Mouse (Mus musculus) liver, embryonic 16.5 days (tissue): ENCODE results near the gene Gm12185. TPM values are rescaled to one million over a fixed set of nuclear protein-coding genes. Genes with fewer than 3 reads are reported as not detected.
"Not testable (repeated sequence)": the region's sequence is repeated elsewhere in the genome, so short reads cannot be mapped to it uniquely, and the experiment has no call there.

Experiments
- ATAC-seq: fragments of 200-750 bp; cut with Nextera tagmentation; 2 replicates; pipeline ENCODE4 v1.8.0; 2017; ENCODE audit warnings: low read depth, mild to moderate bottlenecking, moderate number of reproducible peaks, moderate library complexity
- H3K27ac ChIP-seq: fragments of 300-500 bp; sonication (generic); 2 replicates; pipeline ENCODE4 v1.5.1; 2014; ENCODE audit warnings: mild to moderate bottlenecking, low read length
- H3K27me3 ChIP-seq: fragments of 300-500 bp; sonication (generic); 2 replicates; pipeline ENCODE4 v1.6.1; 2014; ENCODE audit warnings: low read depth, low read length, mixed read lengths; ENCODE audit not compliant: control insufficient read depth, insufficient read depth
- H3K36me3 ChIP-seq: fragments of 300-500 bp; sonication (generic); 2 replicates; pipeline ENCODE4 v1.6.1; 2014; ENCODE audit warnings: mild to moderate bottlenecking; ENCODE audit not compliant: control insufficient read depth, insufficient read depth
- H3K4me1 ChIP-seq: fragments of 300-500 bp; sonication (generic); 2 replicates; pipeline ENCODE4 v1.6.1; 2014; ENCODE audit warnings: low read depth, low read length, mixed read lengths; ENCODE audit not compliant: control insufficient read depth
- H3K4me2 ChIP-seq: fragments of 300-500 bp; sonication (generic); 2 replicates; pipeline ENCODE4 v1.6.1; 2014; ENCODE audit warnings: low read depth, low read length, mixed read lengths
- H3K4me3 ChIP-seq: fragments of 300-500 bp; sonication (generic); 2 replicates; pipeline ENCODE4 v1.5.1; 2014; ENCODE audit warnings: low read depth, mild to moderate bottlenecking, low read length
- H3K9ac ChIP-seq: fragments of 300-500 bp; sonication (generic); 2 replicates; pipeline ENCODE4 v1.6.1; 2014; ENCODE audit warnings: low read depth, low read length
- H3K9me3 ChIP-seq: fragments of 300-500 bp; sonication (generic); replicated peaks from 2 replicates; pipeline ENCODE4 v1.6.1; 2016; ENCODE audit warnings: low read length; ENCODE audit not compliant: control insufficient read depth
- WGBS: fragments of 180-500 bp; shearing (Covaris S2); extraction: QIAGEN DNeasy Blood & Tissue Kit; methylation state at CpG from one replicate; pipeline ENCODE4 v1.1.7; 2014; ENCODE audit not compliant: insufficient replicate concordance; 5-methylcytosine and 5-hydroxymethylcytosine counted together
- polyA plus RNA-seq: library from polyadenylated mRNA; unstranded; fragments of >200 nt; fragmentation: Nextera tagmentation; extraction: Ambion mirVana; gene quantifications from 2 replicates; pipeline ENCODE4 v1.2.1, GENCODE M21; 2015

Gm12185 gene
- polyA plus RNA-seq, 1 experiment from 2014 or later: not detected

DNA sequence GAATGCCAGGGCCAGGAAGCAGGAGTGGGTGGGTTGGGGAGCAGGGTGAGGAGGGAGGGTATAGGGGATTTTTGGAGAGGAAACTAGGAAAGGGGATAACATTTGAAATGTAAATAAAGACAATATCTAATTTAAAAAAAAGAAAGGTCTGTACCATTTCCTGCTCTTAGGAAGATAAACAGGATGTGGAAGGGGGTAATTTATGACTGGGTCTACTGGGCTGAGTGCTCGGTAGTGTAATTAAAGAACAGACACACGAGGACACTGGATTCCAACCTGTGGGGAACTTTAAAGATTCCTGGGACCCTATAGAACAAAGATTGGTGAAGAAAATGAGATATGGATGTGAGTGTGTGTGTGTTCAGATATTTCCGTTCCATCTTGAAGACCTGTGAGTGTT, 9.2 kb downstream of the Gm12185 start:
- H3K27me3 ChIP-seq, H3K4me2 ChIP-seq, H3K27ac ChIP-seq, H3K9me3 ChIP-seq, H3K9ac ChIP-seq, H3K36me3 ChIP-seq, H3K4me1 ChIP-seq, H3K4me3 ChIP-seq, ATAC-seq: not testable (repeated sequence)
- no CpG with 5 or more reads among the region's 3 CpGs for WGBS

DNA sequence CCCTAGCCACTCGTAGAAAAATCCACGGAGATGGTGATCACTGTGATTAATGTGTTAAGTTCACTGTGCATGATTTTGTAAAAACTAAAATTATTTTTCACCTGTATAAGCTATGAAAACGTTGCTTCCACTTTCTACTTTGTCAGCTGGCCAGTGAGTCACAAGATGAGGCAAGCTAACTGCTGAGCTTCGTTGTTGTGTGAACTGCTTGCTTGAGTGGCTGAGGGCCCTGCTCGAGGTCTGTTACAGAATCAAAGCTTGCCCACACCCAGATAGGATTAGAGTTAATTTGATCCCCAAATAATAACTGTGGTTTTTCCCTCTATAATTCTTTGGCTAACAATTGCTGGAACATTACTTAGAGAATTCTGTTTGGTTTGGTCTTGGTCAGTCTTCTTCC, 12.0 kb downstream of the Gm12185 start:
- not testable (repeated sequence) for ATAC-seq, H3K9me3 ChIP-seq, H3K4me1 ChIP-seq, H3K4me2 ChIP-seq, H3K27ac ChIP-seq, H3K9ac ChIP-seq, H3K27me3 ChIP-seq, H3K4me3 ChIP-seq, H3K36me3 ChIP-seq
- WGBS: no CpG with 5 or more reads among the region's 5 CpGs

DNA sequence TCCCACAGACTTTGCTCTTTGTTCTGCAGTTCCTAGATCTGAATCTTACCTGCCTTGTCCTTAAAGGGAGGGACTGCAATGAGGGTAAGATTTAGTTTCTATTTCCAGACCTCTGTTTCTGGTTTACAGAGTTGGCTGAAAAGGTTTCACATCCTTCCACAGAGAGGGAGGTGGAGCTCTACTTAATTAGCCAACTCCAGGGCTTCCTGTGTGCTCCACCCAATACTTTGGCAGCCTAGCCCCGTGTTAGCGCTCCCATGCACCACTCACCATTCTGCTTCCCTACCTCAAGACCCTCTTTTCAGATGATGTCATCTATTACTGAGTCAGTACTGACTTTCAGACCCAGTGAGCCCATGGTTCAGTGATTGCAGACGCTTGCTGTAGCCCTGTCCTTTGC, 12.8 kb downstream of the Gm12185 start, which contains the start of gene 9930111J21Rik1:
Gene 9930111J21Rik1 (minus strand): TSS at position 148 of the 400 bp plus-strand sequence.
- H3K27me3 ChIP-seq, H3K4me1 ChIP-seq, H3K4me2 ChIP-seq, H3K4me3 ChIP-seq, H3K9me3 ChIP-seq, H3K36me3 ChIP-seq, H3K27ac ChIP-seq, H3K9ac ChIP-seq: not testable (repeated sequence)
- no CpG with 5 or more reads among the region's 3 CpGs for WGBS
- peak; percentile 37; the same call in 1 of the 2 replicates for ATAC-seq

DNA sequence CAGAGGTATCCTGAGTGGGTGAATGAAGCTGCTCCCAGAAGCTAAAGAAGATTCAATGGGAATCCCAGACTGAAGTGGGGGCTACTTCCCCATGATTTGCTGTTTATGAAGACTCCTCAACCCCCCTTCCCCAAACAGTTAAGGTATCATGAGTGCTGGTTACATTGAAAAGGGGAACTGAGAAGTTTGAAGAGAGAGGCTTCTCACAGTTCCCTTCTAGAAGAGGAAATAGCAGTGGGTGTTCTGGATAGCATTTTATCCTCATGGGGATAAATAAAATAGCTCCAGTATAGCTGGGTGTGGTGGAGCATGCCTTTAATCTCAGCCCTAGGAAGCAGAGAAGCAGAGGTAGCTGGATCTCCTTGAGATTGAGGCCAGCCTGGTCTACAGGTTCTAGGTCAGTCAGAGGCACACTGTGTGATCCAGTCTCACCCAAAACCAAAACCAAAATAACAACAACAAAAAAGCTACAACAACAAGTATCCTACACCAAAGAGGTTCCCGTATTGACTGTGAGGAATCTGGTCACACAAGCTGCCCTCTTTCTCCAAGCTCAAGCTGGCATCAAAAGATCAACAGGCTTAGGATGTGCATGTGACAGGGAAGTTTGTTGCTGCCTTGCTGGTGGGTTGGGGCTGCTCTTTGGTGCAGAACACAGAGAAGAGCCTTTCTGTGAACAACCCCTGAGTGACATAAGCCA, 13.6 kb downstream of the Gm12185 start, which contains the start of gene Olfr56:
Gene Olfr56 (plus strand): TSS at position 650 of the 700 bp plus-strand sequence.
- not testable (repeated sequence) for H3K27ac ChIP-seq, H3K9me3 ChIP-seq, H3K36me3 ChIP-seq, H3K27me3 ChIP-seq, H3K4me2 ChIP-seq, ATAC-seq, H3K4me3 ChIP-seq, H3K9ac ChIP-seq, H3K4me1 ChIP-seq
- no CpG with 5 or more reads among the region's 1 CpGs for WGBS

DNA sequence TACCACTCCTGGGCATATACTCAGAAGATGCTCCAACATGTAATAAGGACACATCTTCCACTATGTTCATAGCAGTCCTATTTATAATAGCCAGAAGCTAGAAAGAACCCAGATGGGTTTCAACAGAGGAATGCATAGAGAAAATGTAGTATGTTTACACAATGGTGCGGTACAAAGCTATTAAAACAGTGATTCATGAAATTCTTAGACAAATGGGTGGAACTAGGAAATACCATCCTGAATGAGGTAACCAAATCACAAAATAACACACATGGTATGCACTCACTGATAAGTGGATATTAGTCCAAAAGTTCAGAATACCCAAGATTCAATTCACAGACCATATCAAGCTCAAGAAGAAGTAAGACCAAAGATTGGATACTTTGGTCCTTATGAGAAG, 17.3 kb downstream of the Gm12185 start:
- ATAC-seq, H3K4me2 ChIP-seq, H3K4me3 ChIP-seq, H3K9ac ChIP-seq, H3K36me3 ChIP-seq, H3K4me1 ChIP-seq, H3K27me3 ChIP-seq, H3K9me3 ChIP-seq, H3K27ac ChIP-seq: not testable (repeated sequence)
- WGBS: no CpG with 5 or more reads among the region's 1 CpGs

DNA sequence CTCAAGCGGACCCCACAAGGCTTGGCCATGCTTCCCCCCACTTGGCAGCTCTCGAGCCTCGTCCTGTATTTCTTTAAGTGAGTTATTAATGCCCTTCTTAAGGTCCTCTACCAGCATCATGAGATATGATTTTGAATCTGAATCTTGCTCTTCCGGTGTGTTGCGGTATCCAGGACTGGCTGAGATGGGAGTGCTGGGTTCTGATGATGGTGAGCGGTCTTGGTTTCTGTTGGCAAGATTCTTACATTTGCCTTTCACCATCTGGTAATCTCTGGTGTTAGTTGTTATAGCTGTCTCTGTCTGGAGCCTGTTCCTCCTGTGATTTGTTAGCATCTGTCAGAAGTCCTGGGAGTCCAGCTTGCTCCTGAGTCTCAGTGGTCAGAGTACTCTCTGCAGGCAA, 45.9 kb downstream of the Gm12185 start, which contains the start of gene Psme2b:
Gene Psme2b (minus strand): TSS at position 101 of the 400 bp plus-strand sequence.
- not testable (repeated sequence) for H3K9ac ChIP-seq, H3K4me3 ChIP-seq, H3K27me3 ChIP-seq, ATAC-seq, H3K4me1 ChIP-seq, H3K9me3 ChIP-seq, H3K4me2 ChIP-seq, H3K27ac ChIP-seq, H3K36me3 ChIP-seq
- WGBS: 72% methylated on average over 6 of the region's 6 CpGs

DNA sequence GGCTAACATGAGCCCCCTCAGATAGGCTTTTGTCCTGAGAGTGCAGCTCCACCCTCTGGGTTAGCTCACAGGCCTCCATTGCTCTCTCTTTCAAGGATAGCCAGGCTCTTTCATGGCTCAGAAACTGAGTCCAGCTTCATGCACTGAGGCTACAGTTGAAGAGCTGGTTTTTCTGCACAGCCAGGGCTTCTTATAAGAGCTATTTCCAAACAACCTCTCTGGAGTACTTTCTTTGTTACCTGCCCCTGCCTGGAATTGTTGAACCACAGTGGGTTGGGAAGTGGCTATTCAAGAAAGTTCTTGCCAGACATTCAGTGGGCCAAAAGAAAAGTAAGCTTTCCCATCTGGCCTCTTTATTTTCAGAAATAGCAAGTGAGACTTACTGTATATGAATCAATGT, 52.7 kb downstream of the Gm12185 start:
- H3K4me2 ChIP-seq, H3K9ac ChIP-seq, H3K4me3 ChIP-seq, H3K27me3 ChIP-seq, H3K27ac ChIP-seq, H3K36me3 ChIP-seq, H3K4me1 ChIP-seq, H3K9me3 ChIP-seq, ATAC-seq: not testable (repeated sequence)

DNA sequence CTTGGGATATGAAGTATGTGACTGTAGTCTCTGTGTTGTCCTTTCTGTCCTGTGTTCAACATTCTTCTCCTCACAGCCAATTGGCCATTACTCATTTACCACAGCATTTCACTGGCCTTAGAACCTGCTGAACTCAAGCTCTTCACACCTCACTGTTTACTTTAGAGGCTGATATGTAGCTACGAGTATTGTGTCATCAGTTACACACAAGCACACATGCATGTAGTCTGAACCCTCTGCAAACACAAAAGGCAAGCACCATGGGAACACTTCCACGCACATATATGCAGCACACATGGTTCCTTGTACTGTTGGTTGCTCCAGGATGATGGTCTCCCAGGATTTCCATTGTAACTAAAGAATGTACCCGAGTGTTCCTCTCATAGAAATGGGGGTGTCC, 56.7 kb downstream of the Gm12185 start:
- not testable (repeated sequence) for ATAC-seq, H3K9me3 ChIP-seq, H3K36me3 ChIP-seq, H3K27ac ChIP-seq, H3K4me1 ChIP-seq, H3K9ac ChIP-seq, H3K4me3 ChIP-seq, H3K4me2 ChIP-seq, H3K27me3 ChIP-seq
- no CpG with 5 or more reads among the region's 3 CpGs for WGBS

DNA sequence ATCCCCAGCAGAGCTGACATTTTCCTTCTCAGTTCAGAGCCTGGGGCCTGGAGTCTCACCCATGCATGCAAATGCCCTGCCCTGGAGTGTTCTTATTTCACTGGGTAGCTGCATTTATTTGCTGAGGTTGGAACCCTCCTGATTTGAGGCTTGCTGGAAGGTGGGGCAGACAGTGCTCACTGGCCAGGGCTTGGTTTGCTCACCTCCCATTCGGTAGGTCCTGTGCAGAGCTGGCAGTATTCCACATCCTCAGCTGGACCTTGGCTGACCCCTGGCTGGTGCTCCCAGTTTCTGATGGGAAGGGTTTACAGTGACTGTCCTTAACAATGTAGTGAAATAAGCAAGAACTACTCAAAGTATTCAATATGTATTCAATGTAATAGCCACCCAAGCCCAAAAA, 58.1 kb downstream of the Gm12185 start:
- not testable (repeated sequence) for H3K27me3 ChIP-seq, ATAC-seq, H3K4me3 ChIP-seq, H3K36me3 ChIP-seq, H3K4me2 ChIP-seq, H3K27ac ChIP-seq, H3K9ac ChIP-seq, H3K4me1 ChIP-seq, H3K9me3 ChIP-seq
- WGBS: 63% methylated on average over 1 of the region's 1 CpGs
